Mouse (Mus musculus) megakaryocyte, embryonic 14.5 days (primary cell): ENCODE data around the gene Taf8.

Experiments used
- FLI1 ChIP-seq: IDR thresholded peaks from 2 replicates; pipeline ENCODE4 v1.6.1; 2012; ENCODE audit warnings: low read length, inconsistent platforms, mixed read lengths
- GATA1 ChIP-seq: IDR thresholded peaks from 3 replicates; pipeline ENCODE4 v1.6.1; 2012; ENCODE audit warnings: mixed read lengths, low read length, inconsistent platforms, borderline replicate concordance

- no peak for TF ChIP-seq GATA1
- TF ChIP-seq FLI1, result no peak
Measured at GRCm38 (mm10) chr17:47450880-47451565, 51.1 kb downstream of the Taf8 start.
